Mouse (Mus musculus) liver, embryonic 14.5 days (tissue): ENCODE measurements around the gene Ermard.
"Not testable (repeated sequence)": the region's sequence is repeated elsewhere in the genome, so short reads cannot be mapped to it uniquely, and the experiment has no call there.

Source experiments
- CTCF ChIP-seq: IDR thresholded peaks from 2 replicates; pipeline ENCODE4 v1.5.1; 2016; ENCODE audit warnings: antibody characterized with exemption, low read depth, control low read depth
- EP300 ChIP-seq: IDR thresholded peaks from 2 replicates; pipeline ENCODE4 v1.6.1; 2016; ENCODE audit warnings: antibody characterized with exemption, low read depth

GRCm38 (mm10) chr17:14994140-14994539, 46.9 kb upstream of the Ermard start:
- TF ChIP-seq CTCF, EP300: not testable (repeated sequence)
